Mouse (Mus musculus): ENCODE data around the gene Smim15.

DNA sequence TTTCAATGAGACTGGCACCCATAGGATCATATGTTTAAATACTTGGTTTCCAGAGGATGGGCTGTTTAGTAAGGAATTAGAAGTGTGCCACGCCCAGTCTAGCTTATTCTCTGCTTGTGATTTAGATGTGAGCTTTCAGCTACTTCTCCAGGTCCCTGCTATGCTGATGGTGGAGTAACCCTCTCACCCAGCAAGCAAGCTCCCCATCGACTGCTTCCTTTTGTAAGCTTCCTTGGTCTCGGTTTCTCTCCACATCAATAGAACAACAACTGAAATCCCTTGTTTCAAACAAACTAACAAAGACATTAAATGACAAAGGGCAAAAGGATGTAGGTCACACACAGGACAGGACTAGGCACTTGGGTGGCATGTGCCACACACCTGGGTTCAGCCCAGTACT lies 3.8 kb upstream of the Smim15 start:
- TF ChIP-seq GATA1 (IDR thresholded peaks at IDR 0.05; ENCODE audit: borderline replicate concordance, low read length) (no peak), FLI1 (IDR thresholded peaks at IDR 0.05; ENCODE audit: low read length) (no peak)

Measured in megakaryocyte, embryonic 14.5 days (primary cell).